Mouse (Mus musculus): Measurements from ENCODE around the gene Bmper.

Gene Bmper

GRCm38 (mm10) chr9:23235368-23236002 is 12.6 kb downstream of the Bmper start:
- DNase-seq (ENCODE audit: low spot score): no peak

GRCm38 (mm10) chr9:23236635-23237279 is 13.9 kb downstream of the Bmper start:
- DNase-seq (ENCODE audit: low spot score): no peak

GRCm38 (mm10) chr9:23239011-23239410 is 16.1 kb downstream of the Bmper start:
- no peak for DNase-seq (ENCODE audit: low spot score)

- no peak for DNase-seq (ENCODE audit: low spot score)
Observed at GRCm38 (mm10) chr9:23242911-23243310, 20.0 kb downstream of the Bmper start.

GRCm38 (mm10) chr9:23243869-23244268 is 21.0 kb downstream of the Bmper start:
- DNase-seq (ENCODE audit: low spot score): no peak

- no peak for DNase-seq (ENCODE audit: low spot score)
Observed at GRCm38 (mm10) chr9:23246389-23246788, 23.5 kb downstream of the Bmper start.

- DNase-seq (ENCODE audit: low spot score): peak; percentile 27
Observed at GRCm38 (mm10) chr9:23250026-23250425, 27.1 kb downstream of the Bmper start.

- no peak for DNase-seq (ENCODE audit: low spot score)
Observed at GRCm38 (mm10) chr9:23251001-23251400, 28.1 kb downstream of the Bmper start.

- no peak for DNase-seq (ENCODE audit: low spot score)
Observed at GRCm38 (mm10) chr9:23253624-23254023, 30.7 kb downstream of the Bmper start.

GRCm38 (mm10) chr9:23254237-23255214 is 31.6 kb downstream of the Bmper start:
- DNase-seq (ENCODE audit: low spot score): no peak

- no peak for DNase-seq (ENCODE audit: low spot score)
Observed at GRCm38 (mm10) chr9:23255841-23256240, 33.0 kb downstream of the Bmper start.

- no peak for DNase-seq (ENCODE audit: low spot score)
Observed at GRCm38 (mm10) chr9:23256576-23256975, 33.7 kb downstream of the Bmper start.

GRCm38 (mm10) chr9:23261834-23262233 is 39.0 kb downstream of the Bmper start:
- DNase-seq (ENCODE audit: low spot score): no peak

- no peak for DNase-seq (ENCODE audit: low spot score)
Observed at GRCm38 (mm10) chr9:23262851-23263250, 40.0 kb downstream of the Bmper start.

GRCm38 (mm10) chr9:23264471-23264870 is 41.6 kb downstream of the Bmper start:
- DNase-seq (ENCODE audit: low spot score): no peak

GRCm38 (mm10) chr9:23268609-23269008 is 45.7 kb downstream of the Bmper start:
- DNase-seq (ENCODE audit: low spot score): no peak

- no peak for DNase-seq (ENCODE audit: low spot score)
Observed at GRCm38 (mm10) chr9:23269087-23269486, 46.2 kb downstream of the Bmper start.

GRCm38 (mm10) chr9:23276244-23276643 is 53.4 kb downstream of the Bmper start:
- DNase-seq (ENCODE audit: low spot score): no peak

GRCm38 (mm10) chr9:23284940-23285460 is 62.1 kb downstream of the Bmper start:
- DNase-seq (ENCODE audit: low spot score): no peak

GRCm38 (mm10) chr9:23293574-23293973 is 70.7 kb downstream of the Bmper start:
- DNase-seq (ENCODE audit: low spot score): no peak

- DNase-seq (ENCODE audit: low spot score): no peak
Observed at GRCm38 (mm10) chr9:23295569-23295968, 72.7 kb downstream of the Bmper start.

GRCm38 (mm10) chr9:23297491-23298170 is 74.8 kb downstream of the Bmper start:
- DNase-seq (ENCODE audit: low spot score): no peak
